Mouse (Mus musculus) frontal cortex, postnatal 14 days (tissue): ENCODE data around the gene Irf2bp2.

Experiments used
- DNase-seq, 2 experiments: peaks; one replicate each; pipeline ENCODE4 v3.0.0; 2022; ENCODE audit warnings: low spot score in 2 of 2

Gene Irf2bp2

DNA sequence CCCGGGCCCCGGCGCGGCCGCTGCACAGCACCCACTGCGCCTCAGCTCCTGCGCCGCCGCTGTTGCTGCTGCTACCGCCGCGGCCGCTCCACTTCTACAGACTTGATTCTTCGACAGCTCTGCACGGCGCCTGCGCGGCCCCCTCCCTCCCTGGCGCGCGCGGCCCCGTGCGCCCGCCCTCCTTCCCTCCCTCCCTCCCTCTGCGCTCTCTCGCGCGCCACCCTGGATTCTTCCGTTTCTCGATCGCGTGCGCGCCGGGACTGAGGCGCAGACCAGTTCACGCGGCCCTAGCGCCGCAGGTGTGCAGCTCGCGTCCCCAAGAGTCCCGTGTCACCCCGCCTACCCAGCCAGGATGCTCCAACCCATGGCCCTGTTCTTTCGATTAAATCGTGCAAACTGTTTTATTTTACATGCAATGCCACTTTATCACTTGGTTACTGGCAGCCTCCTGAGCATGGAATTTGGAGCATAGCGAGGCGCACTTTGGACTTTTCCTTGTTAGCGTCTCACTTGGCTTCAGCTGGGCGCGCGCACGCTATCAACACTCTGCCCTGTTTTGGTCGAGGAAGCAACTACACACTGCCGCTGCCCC lies at the start of gene Irf2bp2:
Gene Irf2bp2, minus strand, starts transcription at position 98 of the 592 bp plus-strand sequence.
- DNase-seq, result peak; percentile 83

DNA sequence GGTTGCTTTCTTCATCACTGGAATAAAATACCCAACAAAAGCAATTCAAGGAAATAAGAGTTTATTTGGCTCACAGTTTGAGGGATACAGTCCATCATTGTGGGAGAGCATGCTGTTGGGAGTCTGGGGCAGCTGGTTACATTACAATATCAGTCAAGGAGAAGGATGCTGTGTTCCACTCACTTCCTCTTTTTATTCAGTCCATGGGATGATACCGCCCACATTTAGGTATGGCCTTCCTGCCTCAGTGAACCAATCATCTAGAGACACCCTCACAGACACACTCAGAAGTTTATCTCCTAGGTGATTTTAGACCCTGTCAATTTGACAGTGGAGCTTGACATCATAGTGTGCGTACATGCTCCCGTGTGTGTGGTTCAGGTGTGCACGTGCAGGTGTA lies 48.9 kb upstream of the Irf2bp2 start:
- DNase-seq, result no peak

DNA sequence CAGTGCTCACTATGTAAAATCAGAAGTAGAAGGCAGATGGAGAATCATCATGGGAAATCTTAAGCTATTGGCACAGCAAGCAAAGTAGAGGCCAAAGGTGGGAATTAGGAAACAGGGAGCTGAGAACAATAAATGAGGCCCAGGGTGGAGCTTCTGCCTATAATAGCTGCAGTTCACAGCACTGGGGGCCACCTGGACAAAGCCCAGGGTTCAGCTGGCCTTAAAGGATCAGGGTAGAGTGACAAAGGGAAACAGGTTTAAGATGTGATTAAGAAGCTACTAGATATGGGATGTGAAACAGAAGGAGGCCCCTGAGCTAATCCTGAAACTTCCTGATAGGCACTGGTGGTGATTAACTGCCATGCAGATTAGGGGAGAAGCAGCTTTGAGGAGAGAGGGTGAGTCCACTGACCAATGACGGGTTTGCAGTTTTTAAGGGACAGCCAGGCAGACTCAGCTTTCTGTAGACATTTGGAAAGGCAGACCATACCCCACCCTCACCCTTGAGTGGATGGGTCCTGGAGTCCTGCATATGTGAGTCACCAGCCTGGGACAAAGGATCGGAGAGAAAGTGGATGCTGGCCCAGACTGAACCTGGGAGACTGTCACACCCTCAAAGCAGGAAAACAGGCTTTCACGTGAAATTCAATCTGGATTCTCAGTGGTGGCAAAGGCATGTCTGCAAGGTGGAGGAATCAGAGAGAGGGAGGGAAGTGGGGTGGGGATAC lies 47.9 kb upstream of the Irf2bp2 start:
- no peak for DNase-seq

DNA sequence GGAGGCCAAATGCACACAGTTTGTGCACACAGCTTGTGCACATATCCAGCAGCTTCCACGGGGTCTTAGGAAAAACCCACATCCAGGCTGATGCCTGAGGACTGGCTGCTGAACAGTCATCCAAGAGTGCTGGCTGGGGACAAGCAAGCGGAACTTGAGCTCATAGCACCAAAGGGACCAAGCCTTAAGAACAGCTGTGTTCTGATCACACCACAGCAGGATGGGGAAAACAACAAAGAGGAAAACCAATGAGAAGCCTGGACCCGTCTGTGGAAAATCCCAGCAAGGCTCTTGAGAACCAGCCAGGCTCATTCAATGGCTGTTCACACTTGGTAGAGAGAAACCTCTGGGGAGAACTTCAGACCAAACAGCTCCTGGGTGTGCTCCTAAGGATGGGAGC lies 45.4 kb upstream of the Irf2bp2 start:
- no peak for DNase-seq

GRCm38 (mm10) chr8:126638027-126638426 lies 44.2 kb upstream of the Irf2bp2 start:
- no peak for DNase-seq

DNA sequence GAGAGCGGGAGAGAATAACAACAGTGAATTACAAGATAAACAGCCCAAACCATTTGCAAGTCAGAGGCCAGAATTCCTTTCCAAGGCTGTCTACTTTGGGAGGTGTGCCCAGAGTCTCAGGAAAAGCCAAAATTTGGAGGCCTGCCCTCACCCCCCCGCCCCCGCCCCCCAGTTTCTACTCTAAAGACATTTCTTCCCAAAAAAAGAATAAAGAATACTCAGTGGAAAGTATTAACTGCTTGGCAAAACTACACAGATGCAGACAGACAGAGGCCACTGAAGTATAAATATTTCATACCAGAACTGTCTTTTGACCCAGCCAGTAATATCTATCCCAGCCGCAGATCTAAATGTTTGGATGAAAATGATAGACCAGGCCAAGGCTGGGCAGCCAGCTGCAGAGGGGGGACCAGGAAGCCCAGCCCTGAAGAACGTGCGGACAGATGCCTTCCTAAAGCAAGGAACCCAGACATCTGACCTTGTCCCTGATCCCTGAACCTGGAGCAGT lies 40.8 kb upstream of the Irf2bp2 start:
- no peak for DNase-seq

DNA sequence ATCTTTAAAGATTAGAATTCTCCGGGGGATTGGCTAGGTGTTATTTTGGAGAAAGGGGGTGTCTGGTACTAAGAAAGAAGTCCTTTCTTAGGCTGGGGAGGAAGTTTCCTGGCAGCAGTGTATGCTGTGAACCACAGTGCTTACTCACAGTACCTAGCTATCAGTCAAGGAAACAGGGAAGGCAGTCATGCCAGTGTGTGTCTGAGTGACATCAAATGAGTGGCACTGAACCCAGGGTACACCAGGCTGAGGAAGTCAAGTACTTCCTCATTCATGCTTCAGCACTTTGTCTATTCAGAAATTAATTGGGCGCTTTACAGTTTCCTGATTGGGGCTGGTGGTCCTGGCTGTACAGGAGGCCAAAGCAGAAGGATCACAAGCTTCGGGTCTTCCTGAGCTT lies 34.8 kb upstream of the Irf2bp2 start:
- DNase-seq, result no peak

GRCm38 (mm10) chr8:126626415-126626814 lies 32.6 kb upstream of the Irf2bp2 start:
- DNase-seq, result no peak

- DNase-seq, result no peak
Observed at GRCm38 (mm10) chr8:126622111-126622795, 28.5 kb upstream of the Irf2bp2 start.

GRCm38 (mm10) chr8:126620721-126621120 lies 26.9 kb upstream of the Irf2bp2 start:
- no peak for DNase-seq

- DNase-seq, result no peak
Observed at GRCm38 (mm10) chr8:126619487-126619886, 25.7 kb upstream of the Irf2bp2 start.

- no peak for DNase-seq
Observed at GRCm38 (mm10) chr8:126617665-126618064, 23.9 kb upstream of the Irf2bp2 start.

- DNase-seq, result no peak
Observed at GRCm38 (mm10) chr8:126616736-126617135, 22.9 kb upstream of the Irf2bp2 start.

- no peak for DNase-seq
Observed at GRCm38 (mm10) chr8:126615765-126616164, 22.0 kb upstream of the Irf2bp2 start.

GRCm38 (mm10) chr8:126614740-126615132 lies 20.9 kb upstream of the Irf2bp2 start:
- DNase-seq, result no peak

DNA sequence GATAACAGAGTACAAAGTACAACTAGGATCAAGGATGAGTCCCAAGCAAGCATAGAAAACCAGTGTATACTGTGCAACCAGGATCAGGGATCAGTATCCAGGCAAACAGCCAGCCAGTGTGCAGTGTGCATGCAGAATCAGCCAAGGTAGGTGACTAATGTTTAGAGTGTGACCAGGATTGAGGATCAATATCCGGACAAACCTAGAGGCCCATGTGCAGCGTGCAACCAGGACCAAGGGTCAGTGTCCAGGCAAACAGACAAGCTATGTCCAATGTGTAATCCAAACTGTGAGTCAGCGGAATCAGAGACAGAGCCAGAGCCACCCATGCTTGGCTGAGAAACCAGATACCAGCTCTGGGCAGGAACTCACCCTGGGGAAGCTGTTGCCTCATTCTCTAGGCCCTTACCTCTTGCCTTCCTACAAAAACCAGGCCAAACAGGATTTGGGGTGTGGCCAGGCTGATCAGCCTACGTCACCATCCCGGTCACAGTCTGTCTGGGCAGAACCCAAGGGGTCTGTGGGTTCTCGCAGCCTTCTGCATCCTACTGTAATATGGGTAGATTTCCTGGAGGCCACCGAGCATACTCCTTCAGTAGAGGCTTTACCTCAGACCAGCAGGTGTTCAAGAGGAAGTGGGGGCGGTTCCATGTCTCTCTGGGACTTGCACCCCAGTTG lies 20.4 kb upstream of the Irf2bp2 start:
- no peak for DNase-seq

GRCm38 (mm10) chr8:126613143-126613542 lies 19.4 kb upstream of the Irf2bp2 start:
- no peak for DNase-seq

- DNase-seq, result no peak
Observed at GRCm38 (mm10) chr8:126612739-126613138, 19.0 kb upstream of the Irf2bp2 start.

GRCm38 (mm10) chr8:126610713-126611112 lies 16.9 kb upstream of the Irf2bp2 start:
- no peak for DNase-seq

GRCm38 (mm10) chr8:126609556-126610263 lies 15.9 kb upstream of the Irf2bp2 start:
- DNase-seq, result no peak

- peak in 1 of 2 experiments; percentile 10 for DNase-seq
Observed at GRCm38 (mm10) chr8:126603241-126603947, 9.6 kb upstream of the Irf2bp2 start.
